Mouse (Mus musculus) right cerebral cortex, postnatal 25 days (tissue): ENCODE data around the gene Cd5.
A peak's percentile ranks its signal among the peaks of the same experiment; 100 is the strongest.

ENCODE experiments used
- DNase-seq: peaks from one replicate; pipeline ENCODE4 v3.0.0; 2022

Cd5 gene

GRCm38 (mm10) chr19:10757526-10757925 lies 18.7 kb upstream of the Cd5 start:
- DNase-seq = no peak

DNA sequence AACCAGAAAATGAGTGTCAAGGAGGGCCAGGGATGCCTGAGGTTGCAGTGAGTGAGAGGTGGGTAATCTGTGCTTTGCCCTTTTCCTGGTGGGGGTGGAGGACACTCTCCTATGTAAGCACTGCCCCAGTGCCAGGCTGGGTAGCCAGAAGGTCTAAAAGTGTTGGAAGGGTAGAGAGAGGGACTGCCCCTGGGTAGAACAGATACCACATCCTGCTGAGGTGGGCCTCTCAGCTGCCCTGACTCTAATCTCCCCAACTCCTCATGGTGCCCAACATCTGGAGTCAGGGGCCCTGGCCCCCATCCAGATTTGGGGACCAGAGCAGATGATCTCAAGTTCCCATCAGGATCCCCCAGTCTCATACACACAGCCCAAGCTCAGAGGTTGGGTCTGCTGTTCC lies 18.3 kb upstream of the Cd5 start:
- no peak for DNase-seq

GRCm38 (mm10) chr19:10752646-10753045 lies 13.8 kb upstream of the Cd5 start:
- DNase-seq = no peak

DNA sequence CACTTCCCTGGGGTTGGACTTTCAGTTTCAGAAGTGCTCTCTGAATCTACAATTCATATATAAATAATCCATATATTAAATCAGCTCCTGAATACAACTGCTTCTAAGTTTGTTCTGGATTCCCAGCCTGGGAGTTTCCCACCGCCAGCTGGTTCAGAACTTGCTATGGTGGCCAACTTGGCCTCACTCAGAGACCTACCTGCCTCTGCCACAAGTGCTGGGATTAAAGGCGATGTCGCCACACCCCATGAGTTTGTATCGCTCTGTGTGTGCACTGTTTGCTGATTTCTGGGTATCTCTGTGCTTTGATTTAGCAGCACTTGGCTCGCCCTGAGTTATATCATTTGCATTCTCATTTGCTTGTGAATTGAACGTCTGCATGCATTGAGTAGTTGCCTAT lies 13.3 kb upstream of the Cd5 start:
- DNase-seq = no peak

DNA sequence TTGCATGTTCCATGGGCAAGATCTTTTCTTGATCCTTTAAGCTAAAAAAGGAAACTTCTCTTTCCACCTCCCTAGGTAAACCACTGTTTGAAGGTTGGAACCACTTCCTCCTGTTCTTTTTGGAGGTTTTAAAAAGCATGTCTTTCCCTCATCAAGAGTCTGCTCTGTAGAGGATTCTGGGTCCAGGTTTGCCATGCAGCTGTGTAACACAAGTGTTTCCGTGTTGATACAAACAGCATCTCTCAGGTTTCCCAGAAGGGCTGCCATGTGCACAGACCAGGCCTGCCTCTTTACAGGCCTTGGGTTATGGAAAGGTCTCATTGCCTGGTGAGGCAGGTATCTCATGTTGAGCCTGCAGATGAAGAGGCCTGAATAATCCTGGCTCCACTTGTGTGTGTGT lies 12.8 kb upstream of the Cd5 start:
- no peak for DNase-seq

DNA sequence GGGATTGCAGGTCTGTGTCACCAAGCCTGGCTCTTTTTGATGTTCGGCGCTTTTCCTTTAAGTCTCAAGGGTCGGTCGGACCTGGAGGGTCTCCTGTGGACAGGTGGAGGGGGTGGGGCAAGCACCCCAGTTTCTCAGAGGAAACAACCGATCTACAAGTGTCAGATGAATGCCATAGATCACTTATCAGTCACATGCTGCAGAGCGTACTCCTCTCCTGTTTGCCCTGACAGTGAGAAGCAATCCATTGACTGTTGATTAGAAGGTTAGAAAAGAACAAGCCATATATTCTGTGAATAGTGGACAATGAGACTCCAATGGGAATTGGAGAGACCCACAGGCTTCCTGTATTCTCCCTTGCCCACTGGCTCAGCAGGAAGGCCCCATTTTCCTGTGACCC lies 11.4 kb upstream of the Cd5 start:
- DNase-seq = no peak

GRCm38 (mm10) chr19:10749295-10749694 lies 10.5 kb upstream of the Cd5 start:
- no peak for DNase-seq

DNA sequence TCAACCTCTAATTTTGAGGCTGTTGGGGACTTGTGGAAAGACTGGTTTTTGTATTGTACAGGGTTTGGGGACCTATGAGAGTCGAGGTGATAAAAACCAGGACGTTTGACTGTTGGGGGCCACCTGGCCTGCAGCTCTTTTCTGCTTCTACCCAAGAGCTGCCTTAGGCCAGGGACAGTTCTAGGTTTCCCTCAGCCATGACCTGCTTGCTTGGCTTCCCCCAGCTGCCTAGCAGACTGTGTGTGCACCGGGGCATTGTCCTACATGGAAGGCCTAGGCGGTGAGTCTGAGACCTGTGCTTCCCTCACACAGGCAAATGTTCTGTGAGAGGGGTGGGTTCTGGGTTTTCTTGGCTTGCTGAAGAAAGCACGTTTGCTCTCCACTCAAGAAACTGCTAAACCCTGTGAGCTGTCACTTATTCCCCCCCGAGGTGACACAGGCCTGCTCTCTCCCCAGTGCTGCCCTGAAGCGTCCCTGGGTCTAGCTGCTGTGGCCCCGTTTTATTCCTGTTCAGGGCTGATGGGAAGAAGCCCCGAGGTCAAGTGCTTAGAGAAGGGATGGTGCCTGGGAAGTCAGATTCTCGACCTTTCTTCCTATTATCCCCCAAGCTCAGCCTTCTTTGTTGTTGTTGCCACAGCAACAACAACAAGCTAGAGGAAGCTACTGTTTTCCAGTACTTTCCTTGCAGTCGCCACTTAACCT lies 9.8 kb upstream of the Cd5 start:
- DNase-seq = no peak

- DNase-seq = no peak
Observed at GRCm38 (mm10) chr19:10747718-10748117, 8.9 kb upstream of the Cd5 start.

DNA sequence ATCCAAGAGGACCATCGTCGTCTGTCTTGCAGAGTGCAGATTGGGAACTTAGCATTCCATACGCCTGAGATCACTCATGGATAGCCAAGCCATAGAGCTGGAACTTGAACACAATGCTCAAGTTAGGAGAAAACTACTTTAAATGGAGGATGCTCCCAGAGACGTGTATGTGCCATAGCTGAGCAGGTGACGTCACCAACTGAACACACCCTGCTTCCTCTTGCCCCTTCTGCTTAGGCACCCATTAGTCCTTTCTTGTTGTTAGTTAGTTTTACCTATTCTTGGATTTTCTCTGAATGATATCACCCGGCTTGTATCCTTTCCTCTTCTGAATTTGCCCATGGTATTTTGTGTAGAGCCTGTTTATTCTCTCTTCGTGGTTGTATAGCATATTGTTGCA lies 8.4 kb upstream of the Cd5 start:
- DNase-seq = no peak

GRCm38 (mm10) chr19:10742565-10742964 lies 3.8 kb upstream of the Cd5 start:
- no peak for DNase-seq

DNA sequence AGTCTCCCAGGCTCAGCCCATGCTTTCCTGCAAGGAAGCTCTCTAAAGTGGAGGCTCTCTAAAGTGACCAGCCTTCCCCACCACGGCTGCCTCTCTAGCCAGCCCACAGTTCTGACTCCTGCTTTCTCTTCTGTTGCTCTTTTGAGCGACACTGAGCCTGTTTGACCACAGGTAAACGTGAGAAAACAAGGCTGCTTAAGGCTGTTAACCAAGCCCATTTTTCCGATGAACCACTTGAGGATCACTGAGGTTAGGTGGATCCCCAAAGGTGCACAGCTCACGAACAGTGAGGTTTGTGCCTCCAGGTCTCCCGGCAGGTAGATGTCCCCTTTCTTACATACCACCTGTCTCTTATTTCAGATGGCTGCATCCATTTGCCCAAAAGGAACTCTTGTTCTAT lies 3.3 kb upstream of the Cd5 start:
- no peak for DNase-seq

- no peak for DNase-seq
Observed at GRCm38 (mm10) chr19:10740641-10741440, 2.0 kb upstream of the Cd5 start.

GRCm38 (mm10) chr19:10739916-10740315 lies 1.1 kb upstream of the Cd5 start:
- DNase-seq = no peak

- DNase-seq = no peak
Observed at GRCm38 (mm10) chr19:10738038-10738437, 764 bp downstream of the Cd5 start.

DNA sequence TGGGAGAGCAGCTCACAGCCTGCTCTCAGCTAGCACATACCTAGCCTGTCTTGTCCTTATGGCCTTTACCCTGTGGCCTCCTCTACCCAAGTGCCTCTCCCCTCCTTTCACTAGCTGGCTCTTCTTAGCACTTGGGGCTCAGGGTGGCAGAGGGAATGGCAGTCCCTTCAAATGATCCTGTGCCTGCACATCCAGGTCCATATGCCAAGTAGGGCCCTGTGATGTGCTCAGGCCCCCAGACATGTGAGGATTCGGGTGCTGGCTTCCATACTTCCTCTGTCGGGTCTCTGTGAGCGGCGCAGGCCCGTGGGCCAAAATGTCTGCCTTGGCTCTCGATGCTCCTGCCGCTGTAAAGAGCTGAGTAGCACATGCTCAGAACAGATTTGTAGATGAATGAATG lies 2.9 kb downstream of the Cd5 start:
- DNase-seq = no peak

DNA sequence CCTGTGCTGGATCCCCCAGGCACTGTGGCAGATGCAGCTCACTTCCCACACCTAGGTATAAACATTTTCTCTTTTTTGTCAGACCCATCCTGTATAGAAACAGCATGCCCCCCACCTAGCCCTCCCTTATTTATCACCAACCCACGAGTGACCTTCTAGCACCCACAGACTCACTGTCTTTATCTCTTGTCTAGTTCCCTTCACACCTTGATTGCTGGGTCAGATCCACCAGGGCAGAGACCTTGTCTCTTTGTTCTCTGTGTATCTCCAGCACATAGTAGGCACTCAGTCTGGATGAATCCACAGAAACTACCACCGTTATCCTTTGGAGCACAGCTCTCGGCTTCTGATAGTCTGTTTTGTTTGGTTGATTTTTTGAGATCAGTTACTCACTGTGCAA lies 3.7 kb downstream of the Cd5 start:
- DNase-seq = no peak

- no peak for DNase-seq
Observed at GRCm38 (mm10) chr19:10734554-10734953, 4.2 kb downstream of the Cd5 start.

DNA sequence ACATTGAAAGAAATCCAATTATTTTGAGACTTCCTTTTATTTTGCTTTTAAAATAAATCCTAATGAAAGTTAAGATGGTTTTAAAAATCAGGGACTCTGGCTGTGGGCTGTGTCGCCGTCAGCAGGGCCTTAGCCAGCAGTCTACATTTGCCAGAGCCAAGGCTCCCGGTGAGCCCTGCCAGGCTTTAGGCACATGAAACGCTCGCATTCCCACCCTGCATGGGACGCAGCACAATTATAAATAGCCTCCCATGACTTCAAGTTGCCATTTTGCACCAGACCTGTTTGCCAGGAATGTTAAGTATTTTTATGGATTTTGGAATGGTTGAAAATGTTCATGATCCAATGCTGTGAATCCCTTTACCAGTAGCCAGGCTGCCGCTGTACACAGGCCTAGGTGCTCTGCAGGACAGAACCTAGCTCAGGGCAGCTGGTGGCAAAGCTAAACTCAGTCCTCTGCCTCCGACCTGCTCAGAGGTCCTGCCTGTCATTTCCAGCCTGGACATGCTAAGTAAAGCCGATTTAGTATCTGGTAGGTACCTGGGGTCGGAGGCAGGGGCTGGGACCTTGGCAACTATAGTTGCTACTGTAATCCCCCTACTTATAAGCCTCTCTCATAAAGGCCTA lies 5.2 kb downstream of the Cd5 start:
- peak; percentile 41 for DNase-seq

- no peak for DNase-seq
Observed at GRCm38 (mm10) chr19:10732741-10733140, 6.1 kb downstream of the Cd5 start.

GRCm38 (mm10) chr19:10731975-10732374 lies 6.8 kb downstream of the Cd5 start:
- DNase-seq = no peak

DNA sequence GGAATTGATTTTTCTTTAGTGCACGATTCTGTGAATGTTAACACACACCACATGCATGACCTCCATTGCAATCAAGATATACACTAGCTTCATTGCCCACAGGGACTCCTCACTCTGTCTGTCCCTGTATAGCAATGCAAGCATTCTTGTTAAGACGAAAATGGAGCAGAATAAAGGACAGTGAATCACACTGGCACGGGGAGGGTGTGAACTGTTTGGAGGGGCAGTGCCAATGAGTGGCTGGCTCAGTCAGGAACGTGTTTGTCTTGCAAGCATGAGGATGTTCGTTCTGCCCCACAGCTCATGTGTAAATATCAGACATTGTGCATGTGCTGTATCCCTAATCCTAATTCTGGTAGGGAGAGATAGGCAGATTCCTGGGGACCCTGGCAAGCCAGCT lies 8.3 kb downstream of the Cd5 start:
- no peak for DNase-seq

DNA sequence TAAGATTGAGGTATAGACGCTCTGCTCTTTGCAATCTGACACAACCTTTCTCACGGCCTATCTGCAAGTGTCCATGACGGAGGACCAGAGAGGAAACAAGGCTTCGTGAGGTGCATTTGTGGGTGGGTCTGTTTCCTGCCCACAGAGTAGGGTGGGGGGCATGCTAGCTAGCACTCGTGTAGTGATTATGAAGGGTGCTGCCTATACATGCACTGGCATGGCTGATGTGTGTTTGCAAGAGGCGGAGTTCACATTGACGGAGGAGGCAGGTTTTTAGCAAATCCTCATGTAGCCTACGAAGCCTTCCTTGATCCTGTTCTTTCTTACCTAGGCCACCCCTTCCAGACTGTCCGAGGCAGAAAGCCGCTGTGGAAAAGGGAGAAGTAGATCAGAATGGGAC lies 8.9 kb downstream of the Cd5 start:
- no peak for DNase-seq
